Mouse (Mus musculus): ENCODE results near the gene Tepp.

- TF ChIP-seq EP300 (IDR thresholded peaks at IDR 0.05; ENCODE audit: low read depth) (no peak), CTCF (IDR thresholded peaks at IDR 0.05; ENCODE audit: low read depth) (no peak)
Measured at GRCm38 (mm10) chr8:95270501-95270900, 39.9 kb upstream of the Tepp start.

Data from heart, postnatal 0 days (tissue).